Mouse (Mus musculus) heart, embryonic 11.5 days (tissue): ENCODE data around the gene Auh. TPM values are rescaled to one million over a fixed set of nuclear protein-coding genes. Genes with fewer than 3 reads are reported as not detected.

Source experiments
- ATAC-seq: fragments of 200-750 bp; cut with Nextera tagmentation; replicated peaks from 2 replicates; pipeline ENCODE4 v1.8.0; 2017; ENCODE audit warnings: moderate library complexity; ENCODE audit not compliant: insufficient number of reproducible peaks, low FRiP score, low TSS enrichment
- H3K27ac ChIP-seq: fragments of 300-500 bp; sonication (generic); 2 replicates; pipeline ENCODE4 v1.5.1; 2014; ENCODE audit warnings: mild to moderate bottlenecking, low read depth, low read length
- H3K27me3 ChIP-seq: fragments of 300-500 bp; sonication (generic); 2 replicates; pipeline ENCODE4 v1.6.1; 2014; ENCODE audit warnings: mild to moderate bottlenecking, low read length, mixed read lengths; ENCODE audit not compliant: control insufficient read depth, insufficient read depth
- H3K36me3 ChIP-seq: fragments of 300-500 bp; sonication (generic); 2 replicates; pipeline ENCODE4 v1.6.1; 2014; ENCODE audit warnings: mild to moderate bottlenecking, low read length, moderate library complexity, mixed read lengths; ENCODE audit not compliant: control insufficient read depth, insufficient read depth
- H3K4me1 ChIP-seq: fragments of 300-500 bp; sonication (generic); 2 replicates; pipeline ENCODE4 v1.6.1; 2014; ENCODE audit warnings: low read length; ENCODE audit not compliant: control insufficient read depth, insufficient read depth
- H3K4me2 ChIP-seq: fragments of 300-500 bp; sonication (generic); 2 replicates; pipeline ENCODE4 v1.6.1; 2014; ENCODE audit warnings: mild to moderate bottlenecking, moderate library complexity
- H3K4me3 ChIP-seq: fragments of 300-500 bp; sonication (generic); 2 replicates; pipeline ENCODE4 v1.5.1; 2014; ENCODE audit warnings: low read depth, low read length
- H3K9ac ChIP-seq: fragments of 300-500 bp; sonication (generic); 2 replicates; pipeline ENCODE4 v1.6.1; 2014; ENCODE audit warnings: mild to moderate bottlenecking, low read depth, low read length, moderate library complexity
- H3K9me3 ChIP-seq: fragments of 300-500 bp; sonication (generic); replicated peaks from 2 replicates; pipeline ENCODE4 v1.6.1; 2016; ENCODE audit warnings: low read length; ENCODE audit not compliant: control insufficient read depth
- WGBS: fragments of 180-500 bp; shearing (Covaris S2); extraction: QIAGEN DNeasy Blood & Tissue Kit; methylation state at CpG from one replicate; pipeline ENCODE4 v1.1.7; 2014; ENCODE audit not compliant: insufficient replicate concordance; 5-methylcytosine and 5-hydroxymethylcytosine counted together
- polyA plus RNA-seq: library from polyadenylated mRNA; unstranded; fragments of >200 nt; fragmentation: Nextera tagmentation; extraction: Ambion mirVana; gene quantifications from 2 replicates; pipeline ENCODE4 v1.2.1, GENCODE M21; 2014

Auh gene
- polyA plus RNA-seq, 1 experiment from 2014 or later, result 47.7 TPM

DNA sequence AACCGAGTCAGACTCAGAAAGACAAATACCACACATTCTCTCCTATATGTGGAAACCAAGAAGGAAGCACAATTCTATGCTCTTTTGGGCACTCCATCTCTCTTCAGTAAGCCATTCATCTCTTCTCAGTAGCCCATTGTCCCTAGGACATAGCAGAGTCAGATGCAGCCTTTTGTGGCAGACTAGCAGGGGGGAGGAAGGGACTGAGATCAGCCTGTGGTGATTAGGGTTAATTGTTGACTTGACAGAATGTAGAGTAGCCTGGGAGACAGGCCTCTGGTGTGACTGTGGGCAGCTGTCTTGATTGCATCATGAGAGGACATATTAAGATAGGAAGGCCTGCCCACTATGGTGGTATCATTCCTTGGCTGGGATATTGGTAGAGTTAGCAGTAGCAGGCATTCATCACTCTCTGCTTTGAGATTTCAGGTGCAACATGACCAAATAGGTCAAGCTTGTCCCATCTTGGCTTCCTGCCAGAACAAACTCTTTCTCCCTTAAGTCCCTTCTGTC lies 13.5 kb upstream of the Auh start:
- Histone ChIP-seq H3K9me3 (no peaks in the 10 kb centered on the region), H3K4me3 (no peak overlapping the region), H3K9ac (no peak overlapping the region), H3K27me3 (no peaks in the 10 kb centered on the region), H3K4me2 (no peak overlapping the region), H3K27ac (no peak overlapping the region), H3K4me1 (no peaks in the 10 kb centered on the region; the same call in 1 of the 2 replicates), H3K36me3 (no peaks in the 10 kb centered on the region)
- ATAC-seq, result no peak
- WGBS, result 75% methylated on average over 1 of the region's 1 CpGs

DNA sequence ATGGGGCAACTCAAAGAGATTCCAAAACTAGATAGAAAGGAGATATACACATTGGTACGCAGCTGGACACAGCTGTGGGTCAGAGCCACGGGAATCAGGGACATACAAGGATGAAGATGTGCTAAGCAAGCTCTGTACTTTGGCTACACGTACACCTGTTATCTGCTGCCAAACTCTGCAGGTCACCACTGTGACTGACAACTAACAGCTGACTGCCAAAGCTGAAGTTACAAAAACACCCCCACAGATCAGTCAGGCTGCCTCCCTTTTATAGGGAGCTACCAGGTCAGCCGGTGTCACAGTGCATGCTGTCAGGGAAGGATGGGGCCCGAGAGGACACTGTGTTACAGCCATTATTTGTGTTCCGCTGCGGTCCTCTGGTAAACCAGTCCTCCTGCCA lies 11.5 kb upstream of the Auh start:
- H3K4me1 ChIP-seq, result no peaks in the 10 kb centered on the region; the same call in 1 of the 2 replicates
- H3K27me3 ChIP-seq, result no peaks in the 10 kb centered on the region
- 74% methylated on average over 7 of the region's 7 CpGs for WGBS
- ATAC-seq, result no peak
- no peak overlapping the region for H3K27ac ChIP-seq
- H3K4me3 ChIP-seq, result no peak overlapping the region
- H3K9ac ChIP-seq, result no peak overlapping the region
- H3K9me3 ChIP-seq, result no peaks in the 10 kb centered on the region
- no peaks in the 10 kb centered on the region for H3K36me3 ChIP-seq
- no peak overlapping the region for H3K4me2 ChIP-seq

DNA sequence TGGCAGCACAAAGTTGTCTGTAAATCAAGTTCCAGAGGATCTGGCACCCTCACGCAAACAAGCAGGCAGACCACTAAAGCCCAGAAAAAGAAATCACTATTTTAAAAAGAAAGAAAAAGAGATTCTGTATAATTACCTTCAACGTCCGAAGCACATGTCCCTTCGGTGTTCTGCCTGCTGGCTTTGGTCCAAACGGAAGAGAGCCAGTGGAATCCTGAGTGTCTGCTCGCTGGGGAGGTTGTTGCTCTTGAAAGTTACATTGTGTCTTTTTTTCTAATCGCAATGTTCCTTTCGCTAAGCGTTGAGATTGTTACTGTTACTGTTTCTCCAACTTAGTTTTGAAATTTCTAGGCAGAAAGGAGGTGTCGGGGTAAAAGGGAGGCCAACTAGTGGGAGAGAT lies 1.1 kb upstream of the Auh start:
- no peaks in the 10 kb centered on the region for H3K9me3 ChIP-seq
- peaks cover 15% of the 10 kb centered on the region for H3K4me1 ChIP-seq
- H3K36me3 ChIP-seq, result no peaks in the 10 kb centered on the region
- H3K4me3 ChIP-seq, result no peak overlapping the region
- ATAC-seq, result no peak
- H3K4me2 ChIP-seq, result no peak overlapping the region
- H3K27ac ChIP-seq, result no peak overlapping the region
- no peak overlapping the region for H3K9ac ChIP-seq
- 55% methylated on average over 10 of the region's 10 CpGs for WGBS
- H3K27me3 ChIP-seq, result no peaks in the 10 kb centered on the region

DNA sequence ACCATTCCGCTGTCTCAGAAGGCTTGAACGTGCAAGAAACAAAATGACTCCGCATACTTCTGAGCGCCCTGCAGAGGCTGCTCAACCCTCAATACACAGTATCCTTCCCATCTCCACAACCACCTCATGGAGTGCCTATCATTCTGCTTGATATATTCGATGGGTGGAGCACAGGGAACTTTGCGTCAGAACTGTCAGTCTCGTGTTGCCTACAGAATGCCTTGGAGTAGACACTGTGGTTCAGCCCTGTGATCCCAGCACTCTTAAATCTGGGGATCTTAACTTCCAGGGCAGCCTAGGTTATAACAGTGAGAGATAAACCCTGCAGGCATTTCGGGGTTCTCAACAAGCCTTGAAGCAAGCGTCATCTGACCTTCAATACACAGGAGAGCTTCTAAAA lies 1.1 kb downstream of the Auh start:
- WGBS, result 60% methylated on average over 9 of the region's 9 CpGs
- peak overlapping the region; percentile 76 for H3K4me2 ChIP-seq
- peak overlapping the region; percentile 78; the same call in 1 of the 2 replicates for H3K9ac ChIP-seq

DNA sequence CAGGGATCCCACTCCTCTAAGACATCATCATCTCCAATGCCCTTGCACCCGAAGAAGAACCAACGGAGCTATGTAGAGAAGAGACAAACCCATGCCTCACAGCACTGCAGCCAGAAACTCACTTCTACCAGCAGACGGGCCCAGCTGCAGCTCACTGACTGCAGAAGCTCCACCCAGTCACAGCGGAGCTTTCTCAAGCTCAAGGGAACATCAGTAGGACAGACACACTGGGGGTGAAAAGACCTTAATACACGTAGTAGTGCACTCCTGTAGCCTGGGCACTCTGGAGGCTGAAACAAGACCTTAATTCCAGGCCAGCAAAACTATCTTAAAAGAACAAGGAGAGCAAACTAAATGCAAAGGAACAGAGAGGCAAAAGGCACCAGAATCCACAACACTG lies 5.0 kb downstream of the Auh start:
- no peak overlapping the region for H3K4me3 ChIP-seq
- H3K9ac ChIP-seq, result no peak overlapping the region
- H3K36me3 ChIP-seq, result no peaks in the 10 kb centered on the region
- WGBS, result 72% methylated on average over 5 of the region's 5 CpGs
- ATAC-seq, result no peak
- H3K27me3 ChIP-seq, result no peaks in the 10 kb centered on the region
- no peaks in the 10 kb centered on the region for H3K9me3 ChIP-seq
- H3K4me2 ChIP-seq, result no peak overlapping the region
- H3K4me1 ChIP-seq, result peaks cover 17% of the 10 kb centered on the region
- no peak overlapping the region for H3K27ac ChIP-seq

More for the DNA sequence above, 1.1 kb downstream of the Auh start:
- Histone ChIP-seq H3K9me3 (no peaks in the 10 kb centered on the region), H3K4me1 (peaks cover 15% of the 10 kb centered on the region), H3K4me3 (peak overlapping the region; percentile 77), H3K27me3 (no peaks in the 10 kb centered on the region), H3K36me3 (no peaks in the 10 kb centered on the region), H3K27ac (no peak overlapping the region)
- ATAC-seq, result no peak

DNA sequence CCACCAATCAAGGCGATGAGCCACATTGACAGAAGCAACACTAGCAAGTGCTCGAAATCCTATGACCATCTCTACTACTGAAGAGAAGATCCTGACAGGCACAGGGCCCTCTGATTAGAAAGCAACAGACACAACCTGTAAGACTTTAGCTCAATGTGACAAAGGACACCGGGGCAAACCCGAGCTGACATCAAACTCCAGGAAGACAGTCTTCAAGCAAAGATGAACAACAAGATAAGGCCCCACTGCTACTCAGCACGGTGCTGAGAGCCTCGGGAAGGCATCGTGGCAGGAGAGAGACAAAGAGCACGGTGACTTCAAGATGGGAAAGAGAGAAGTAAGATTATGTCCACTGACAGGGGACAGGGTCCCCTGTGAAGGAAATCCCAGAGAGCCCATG lies 7.5 kb downstream of the Auh start:
- no peak for ATAC-seq
- H3K9me3 ChIP-seq, result no peaks in the 10 kb centered on the region
- H3K4me3 ChIP-seq, result no peak overlapping the region
- no peak overlapping the region for H3K27ac ChIP-seq
- H3K27me3 ChIP-seq, result no peaks in the 10 kb centered on the region
- no peak overlapping the region for H3K9ac ChIP-seq
- H3K36me3 ChIP-seq, result no peaks in the 10 kb centered on the region
- no peak overlapping the region for H3K4me2 ChIP-seq
- peaks cover 7% of the 10 kb centered on the region for H3K4me1 ChIP-seq
- 59% methylated on average over 8 of the region's 8 CpGs for WGBS

DNA sequence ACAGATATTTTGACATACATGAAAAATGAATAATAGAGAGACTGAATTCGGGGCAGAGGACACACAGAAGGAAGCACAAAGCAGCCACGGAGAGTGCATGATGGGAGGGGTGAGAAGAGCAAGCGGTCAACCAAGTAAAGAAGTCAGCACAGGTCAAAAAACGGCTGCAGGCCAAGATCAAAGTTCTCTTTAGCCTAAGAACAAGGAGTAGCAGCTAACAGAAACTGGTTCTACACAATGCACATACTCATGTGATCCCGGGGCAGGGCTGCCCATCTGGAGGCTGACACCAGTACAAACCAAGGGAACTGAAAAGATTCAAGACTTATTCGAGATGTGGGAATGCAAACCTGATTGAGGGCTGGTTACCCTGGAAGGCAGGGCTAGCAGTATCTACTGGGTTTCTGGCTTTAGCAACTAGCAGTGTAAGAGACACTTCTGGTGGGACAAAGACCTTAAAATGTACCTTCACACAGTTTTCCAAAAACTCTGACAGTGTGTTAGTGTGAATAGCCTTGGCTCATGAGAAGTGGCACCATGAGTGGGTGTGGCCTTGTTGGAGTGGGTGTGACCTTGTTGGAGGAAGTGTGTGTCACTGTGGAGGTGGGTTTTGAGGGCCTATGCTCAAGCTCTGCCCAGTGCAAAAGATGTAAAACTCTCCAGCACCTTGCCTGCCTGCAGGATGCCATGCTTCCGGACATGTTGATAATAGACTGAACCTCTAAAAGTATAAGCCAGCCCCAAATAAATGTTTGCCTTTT lies 8.2 kb downstream of the Auh start:
- Histone ChIP-seq H3K36me3 (no peaks in the 10 kb centered on the region), H3K27ac (no peak overlapping the region), H3K9ac (no peak overlapping the region), H3K4me1 (peaks cover 8% of the 10 kb centered on the region), H3K9me3 (no peaks in the 10 kb centered on the region), H3K4me2 (no peak overlapping the region), H3K4me3 (no peak overlapping the region), H3K27me3 (no peaks in the 10 kb centered on the region)
- 80% methylated on average over 7 of the region's 7 CpGs for WGBS
- no peak for ATAC-seq

DNA sequence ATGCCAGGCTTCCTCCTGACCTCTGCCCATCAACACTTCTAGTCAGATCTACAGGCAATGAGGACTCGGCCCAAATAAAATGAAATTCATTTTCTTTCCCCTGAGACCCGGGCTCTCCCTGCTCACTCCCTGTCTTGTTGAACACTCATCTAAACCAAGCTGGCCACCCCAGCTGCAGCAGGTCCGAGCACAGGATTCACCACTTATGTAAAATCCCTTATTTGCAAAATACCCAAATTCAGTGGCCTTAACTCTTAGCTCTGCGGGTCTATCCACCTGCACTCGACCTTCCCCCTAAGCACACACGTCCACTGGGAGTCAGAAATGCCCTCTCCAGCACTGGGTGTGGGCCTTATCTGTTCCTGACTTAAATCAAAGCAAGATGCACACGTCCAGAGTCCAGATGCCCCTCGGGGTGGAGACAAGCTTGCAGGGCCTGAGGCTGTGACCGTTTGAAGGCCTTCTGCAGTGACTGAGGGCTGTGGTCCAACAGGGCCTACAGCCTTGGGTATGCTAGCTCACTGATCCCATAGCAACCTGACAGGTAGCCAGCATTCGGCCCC lies 9.6 kb downstream of the Auh start:
- Histone ChIP-seq H3K4me3 (no peak overlapping the region), H3K4me2 (no peak overlapping the region), H3K27me3 (no peaks in the 10 kb centered on the region), H3K9me3 (no peaks in the 10 kb centered on the region), H3K36me3 (no peaks in the 10 kb centered on the region), H3K4me1 (peaks cover 16% of the 10 kb centered on the region), H3K9ac (no peak overlapping the region), H3K27ac (no peak overlapping the region)
- no peak for ATAC-seq
- WGBS, result 59% methylated on average over 10 of the region's 10 CpGs

DNA sequence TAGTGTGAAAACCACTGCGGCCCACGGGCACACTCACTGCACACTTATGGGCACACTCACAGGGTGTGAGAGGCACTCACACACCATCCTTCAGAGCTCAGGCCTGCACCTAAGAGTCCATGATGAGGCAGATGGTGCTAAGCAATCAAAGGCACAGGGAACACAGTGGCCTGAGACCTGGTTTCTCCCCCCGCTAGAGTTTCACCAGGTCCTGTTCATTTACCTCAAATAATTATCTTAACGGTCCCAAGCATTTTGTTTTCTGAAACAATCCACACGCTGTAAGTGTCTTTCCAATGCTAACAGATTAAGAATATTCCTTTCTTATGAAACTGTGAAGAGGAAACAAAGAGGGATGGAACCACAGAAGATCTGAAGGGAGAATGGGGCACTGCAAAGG lies 11.1 kb downstream of the Auh start:
- no peak overlapping the region for H3K9ac ChIP-seq
- no peak overlapping the region for H3K4me2 ChIP-seq
- H3K27me3 ChIP-seq, result no peaks in the 10 kb centered on the region
- ATAC-seq, result no peak
- H3K4me1 ChIP-seq, result peaks cover 16% of the 10 kb centered on the region
- H3K36me3 ChIP-seq, result no peaks in the 10 kb centered on the region
- H3K27ac ChIP-seq, result no peak overlapping the region
- no peak overlapping the region for H3K4me3 ChIP-seq
- H3K9me3 ChIP-seq, result no peaks in the 10 kb centered on the region
- WGBS, result 91% methylated on average over 5 of the region's 5 CpGs
